Mouse (Mus musculus) heart, adult 2 months (tissue): Measurements from ENCODE around the gene Magi2. TPM values are rescaled to one million over a fixed set of nuclear protein-coding genes. Genes with fewer than 3 reads are reported as not detected.

ENCODE experiments used
- DNase-seq, 2 experiments: peaks; one replicate each; pipeline ENCODE4 v3.0.0; 2021
- H3K27ac ChIP-seq: fragments of 200-600 bp; 2 replicates; pipeline ENCODE4 v1.8.1; 2022
- H3K27me3 ChIP-seq: fragments of 200-500 bp; 2 replicates; pipeline ENCODE4 v1.6.1; 2012; ENCODE audit warnings: mild to moderate bottlenecking, low read length, inconsistent platforms, mixed read lengths; ENCODE audit not compliant: control insufficient read depth, insufficient read depth
- H3K36me3 ChIP-seq: fragments of 200-500 bp; 2 replicates; pipeline ENCODE4 v1.6.1; 2012; ENCODE audit warnings: low read length, inconsistent platforms; ENCODE audit not compliant: control insufficient read depth, insufficient read depth
- H3K4me1 ChIP-seq: fragments of 200-500 bp; 2 replicates; pipeline ENCODE4 v1.6.1; 2011; ENCODE audit warnings: low read length; ENCODE audit not compliant: control insufficient read depth, insufficient read depth
- H3K4me3 ChIP-seq: fragments of 200-600 bp; 2 replicates; pipeline ENCODE4 v1.8.1; 2022
- H3K79me2 ChIP-seq: fragments of 200-500 bp; replicated peaks from 2 replicates; pipeline ENCODE4 v1.6.1; 2012; ENCODE audit warnings: mild to moderate bottlenecking, inconsistent platforms, low read length, moderate library complexity, mixed read lengths; ENCODE audit not compliant: control insufficient read depth, insufficient read depth
- H3K9ac ChIP-seq: fragments of 200-500 bp; 2 replicates; pipeline ENCODE4 v1.6.1; 2012; ENCODE audit warnings: low read depth, mild to moderate bottlenecking, control low read depth, inconsistent platforms, low read length, mixed read lengths
- CTCF ChIP-seq: fragments of 200-600 bp; IDR thresholded peaks from 2 replicates; pipeline ENCODE4 v1.8.1; 2022; ENCODE audit warnings: antibody characterized with exemption, mild to moderate bottlenecking, moderate library complexity
- EP300 ChIP-seq: fragments of 200-500 bp; IDR thresholded peaks from 2 replicates; pipeline ENCODE4 v1.6.1; 2011; ENCODE audit warnings: low read depth, low read length, control low read depth; ENCODE audit not compliant: insufficient read depth
- POLR2A ChIP-seq: fragments of 200-500 bp; IDR thresholded peaks from 2 replicates; pipeline ENCODE4 v1.6.1; 2011; ENCODE audit warnings: mild to moderate bottlenecking, low read depth, low read length, control low read depth; ENCODE audit not compliant: insufficient read depth
- WGBS: fragments of 180-500 bp; shearing (Covaris S2); methylation state at CpG from one replicate; pipeline ENCODE4 v1.1.7; 2018; 5-methylcytosine and 5-hydroxymethylcytosine counted together
- intact Hi-C: fragments of 180-260 bp; cut with DNase I; formaldehyde crosslinking; loops from one replicate; pipeline ENCODE4 v1.15.1; 2025
- polyA plus RNA-seq: library from polyadenylated mRNA; depleted of rRNA; stranded (reverse); fragments of >200 nt; gene quantifications from 2 replicates; pipeline ENCODE4 v1.2.3, GENCODE M21; 2012
- total RNA-seq, 2 experiments: library from RNA; stranded (reverse); gene quantifications; 2 replicates each; pipeline ENCODE4 v1.2.3; 2021

Gene Magi2
- total and polyA plus RNA-seq, 3 experiments = 2.0 to 8.2 (median 7.0) TPM

- no peak for TF ChIP-seq CTCF
- no peak for TF ChIP-seq EP300
- TF ChIP-seq POLR2A = no peak
- intact Hi-C loops = no loop called here
- no peak overlapping the region for H3K9ac ChIP-seq
- no peaks in the 10 kb centered on the region for H3K4me1 ChIP-seq
- 76% methylated on average over 11 of the region's 11 CpGs for WGBS
- H3K27ac ChIP-seq = no peak overlapping the region
- H3K4me3 ChIP-seq = no peak overlapping the region
- no peaks in the 10 kb centered on the region for H3K27me3 ChIP-seq
- no peaks in the 10 kb centered on the region for H3K36me3 ChIP-seq
- no peak for DNase-seq
- no peaks in the 10 kb centered on the region for H3K79me2 ChIP-seq
These were observed 1151.4 kb downstream of the Magi2 start for GRCm38 (mm10) chr5:20378071-20378800.

DNA sequence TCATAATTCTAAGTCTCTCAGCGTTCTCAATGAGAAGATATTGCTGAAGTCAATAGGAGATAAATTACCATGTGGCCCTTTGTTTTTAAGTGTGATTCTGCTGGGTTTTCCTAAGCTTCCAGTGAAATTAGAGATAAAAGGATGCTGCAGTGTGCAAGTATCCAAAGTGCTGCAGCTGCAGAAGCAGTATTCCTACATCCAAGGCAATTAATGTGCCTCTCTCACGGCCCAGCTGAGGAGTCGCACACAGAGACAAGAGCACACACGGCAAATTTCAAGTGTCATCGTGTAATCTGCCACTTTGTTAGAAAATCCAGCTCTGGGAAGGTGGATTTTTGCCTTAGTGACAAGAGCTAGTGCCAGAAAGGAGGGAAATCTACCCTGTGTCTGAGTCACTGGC, 1177.7 kb downstream of the Magi2 start:
- intact Hi-C loops = no loop called here
- Histone ChIP-seq H3K27ac (no peak overlapping the region), H3K36me3 (no peaks in the 10 kb centered on the region), H3K79me2 (no peaks in the 10 kb centered on the region), H3K9ac (no peak overlapping the region), H3K4me3 (no peak overlapping the region), H3K27me3 (no peaks in the 10 kb centered on the region), H3K4me1 (no peaks in the 10 kb centered on the region)
- WGBS = 79% methylated on average over 5 of the region's 5 CpGs
- DNase-seq = no peak
- TF ChIP-seq EP300 (no peak), POLR2A (no peak), CTCF (no peak)

DNA sequence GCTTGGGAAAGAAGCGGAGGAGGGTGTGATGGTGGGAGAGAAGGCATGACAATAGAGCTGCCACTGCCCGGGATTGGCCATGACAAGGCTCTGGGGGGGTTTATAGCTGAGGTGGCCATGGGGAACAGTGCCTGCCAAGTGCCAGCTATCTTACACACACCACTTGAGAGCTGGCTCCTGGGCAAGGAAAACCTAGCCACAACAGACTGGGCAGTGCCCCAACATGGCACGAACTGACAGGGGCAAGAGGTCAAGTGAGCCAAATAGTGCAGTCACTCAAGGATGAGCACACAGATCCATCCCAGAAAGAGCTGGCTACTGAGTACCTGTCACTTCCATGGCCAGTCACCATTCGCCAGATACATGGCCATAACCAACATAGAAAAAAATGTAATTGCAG, 1179.8 kb downstream of the Magi2 start:
- H3K4me3 ChIP-seq = no peak overlapping the region
- 63% methylated on average over 4 of the region's 4 CpGs for WGBS
- H3K27me3 ChIP-seq = no peaks in the 10 kb centered on the region
- H3K9ac ChIP-seq = no peak overlapping the region
- H3K4me1 ChIP-seq = no peaks in the 10 kb centered on the region
- TF ChIP-seq POLR2A (no peak), CTCF (no peak), EP300 (no peak)
- DNase-seq = peak; percentile 62 to 75
- intact Hi-C loops = no loop called here
- no peaks in the 10 kb centered on the region for H3K36me3 ChIP-seq
- H3K79me2 ChIP-seq = no peaks in the 10 kb centered on the region
- no peak overlapping the region for H3K27ac ChIP-seq

- H3K9ac ChIP-seq = no peak overlapping the region
- intact Hi-C loops = no loop called here
- H3K27me3 ChIP-seq = no peaks in the 10 kb centered on the region
- no peaks in the 10 kb centered on the region for H3K36me3 ChIP-seq
- no peak for DNase-seq
- H3K79me2 ChIP-seq = no peaks in the 10 kb centered on the region
- no peak overlapping the region for H3K4me3 ChIP-seq
- no peak for TF ChIP-seq EP300
- TF ChIP-seq POLR2A = no peak
- TF ChIP-seq CTCF = no peak
- H3K4me1 ChIP-seq = no peaks in the 10 kb centered on the region
- no peak overlapping the region for H3K27ac ChIP-seq
These were observed 1188.5 kb downstream of the Magi2 start for GRCm38 (mm10) chr5:20415320-20415719.

- no peaks in the 10 kb centered on the region for H3K27me3 ChIP-seq
- intact Hi-C loops = no loop called here
- no peak overlapping the region for H3K27ac ChIP-seq
- no peak for TF ChIP-seq POLR2A
- no peak for TF ChIP-seq CTCF
- no peak for TF ChIP-seq EP300
- H3K36me3 ChIP-seq = no peaks in the 10 kb centered on the region
- H3K9ac ChIP-seq = no peak overlapping the region
- DNase-seq = no peak
- no peak overlapping the region for H3K4me3 ChIP-seq
- H3K79me2 ChIP-seq = no peaks in the 10 kb centered on the region
- H3K4me1 ChIP-seq = no peaks in the 10 kb centered on the region
These were observed 1190.5 kb downstream of the Magi2 start for GRCm38 (mm10) chr5:20417348-20417747.

DNA sequence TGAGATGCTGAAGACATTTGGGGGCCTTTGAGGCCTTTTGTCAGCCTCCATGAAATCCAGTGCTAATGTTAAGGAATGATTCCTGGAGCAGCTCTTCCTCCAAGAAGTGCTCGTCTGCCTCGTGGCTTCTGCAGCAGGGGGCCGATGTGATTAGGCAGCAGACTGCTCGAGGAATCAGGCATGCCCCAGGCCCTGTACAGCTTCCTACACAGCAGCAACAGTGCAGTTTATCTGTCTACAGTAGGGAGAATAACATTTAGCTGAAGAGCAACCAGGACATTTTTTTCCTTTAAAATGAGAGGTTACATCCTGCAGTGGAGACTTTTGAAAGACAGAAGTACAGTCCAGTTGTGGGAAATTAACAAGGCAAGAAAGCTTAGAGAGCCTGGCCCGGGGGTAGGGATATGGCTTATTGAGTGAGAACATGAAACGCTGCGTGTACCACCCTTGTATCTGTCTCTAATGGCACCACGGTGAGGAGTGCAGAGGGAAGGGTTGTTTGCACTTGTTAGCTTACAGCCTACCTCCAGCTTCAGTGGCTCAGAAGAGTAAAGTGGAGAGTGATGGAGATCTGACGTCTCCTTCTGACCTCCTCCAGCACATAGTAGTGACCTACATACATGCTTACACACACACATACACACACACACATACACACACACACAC, 1205.4 kb downstream of the Magi2 start:
- intact Hi-C loops = no loop called here
- 64% methylated on average over 9 of the region's 9 CpGs for WGBS
- H3K36me3 ChIP-seq = no peaks in the 10 kb centered on the region
- no peaks in the 10 kb centered on the region for H3K27me3 ChIP-seq
- H3K27ac ChIP-seq = no peak overlapping the region
- H3K79me2 ChIP-seq = no peaks in the 10 kb centered on the region
- no peak for DNase-seq
- H3K9ac ChIP-seq = no peak overlapping the region
- no peak for TF ChIP-seq CTCF
- no peak for TF ChIP-seq POLR2A
- TF ChIP-seq EP300 = no peak
- H3K4me3 ChIP-seq = no peak overlapping the region
- H3K4me1 ChIP-seq = no peaks in the 10 kb centered on the region
